Mouse (Mus musculus): ENCODE measurements around the gene Gm6408. TPM values are rescaled to one million over a fixed set of nuclear protein-coding genes. Genes with fewer than 3 reads are reported as not detected.

The Gm6408 gene
- total RNA-seq, 2 experiments from 2014 or later = not detected

Other genes with a start within 250 kb of the Gm6408 start
- gene Wasf3, start 97.0 kb upstream of the Gm6408 start, total RNA-seq (2015) = not detected in 2 replicates
- gene Wasf3, start 97.0 kb upstream of the Gm6408 start, total RNA-seq (2017) = not detected in 2 replicates
- not detected in 2 replicates for gene Gm6370, start 9.4 kb downstream of the Gm6408 start, total RNA-seq (2015)
- gene Gm6370, start 9.4 kb downstream of the Gm6408 start, total RNA-seq (2017) = not detected in 2 replicates
- not detected in 2 replicates for gene 4930449I24Rik, start 20.4 kb downstream of the Gm6408 start, total RNA-seq (2015)
- gene 4930449I24Rik, start 20.4 kb downstream of the Gm6408 start, total RNA-seq (2017) = not detected in 2 replicates
- not detected in 2 replicates for gene Gm3402, start 32.2 kb downstream of the Gm6408 start, total RNA-seq (2015)
- gene Gm3402, start 32.2 kb downstream of the Gm6408 start, total RNA-seq (2017) = not detected in 2 replicates
- gene Gm3404, start 43.8 kb downstream of the Gm6408 start, total RNA-seq (2015) = not detected in 2 replicates
- not detected in 2 replicates for gene Gm3404, start 43.8 kb downstream of the Gm6408 start, total RNA-seq (2017)
- not detected in 2 replicates for gene Gm3409, start 55.7 kb downstream of the Gm6408 start, total RNA-seq (2015)
- not detected in 2 replicates for gene Gm3409, start 55.7 kb downstream of the Gm6408 start, total RNA-seq (2017)
- gene Gm3415, start 74.2 kb downstream of the Gm6408 start, total RNA-seq (2015) = not detected in 2 replicates
- not detected in 2 replicates for gene Gm3415, start 74.2 kb downstream of the Gm6408 start, total RNA-seq (2017)
- gene Gpr12, start 103.3 kb downstream of the Gm6408 start, total RNA-seq (2015) = not detected in 2 replicates
- gene Gpr12, start 103.3 kb downstream of the Gm6408 start, total RNA-seq (2017) = not detected in 2 replicates